Mouse (Mus musculus) cortical plate, adult 2 months (tissue): ENCODE results near the gene Bmt2.

Source experiments
- CTCF ChIP-seq: fragments of 200-500 bp; IDR thresholded peaks from 2 replicates; pipeline ENCODE4 v1.5.1; 2011; ENCODE audit warnings: mild to moderate bottlenecking, control low read depth, low read length; ENCODE audit not compliant: insufficient read depth; ENCODE audit errors: extremely low read depth
- POLR2A ChIP-seq: fragments of 200-500 bp; IDR thresholded peaks from 2 replicates; pipeline ENCODE4 v1.6.1; 2011; ENCODE audit warnings: mild to moderate bottlenecking, low read length, control low read depth; ENCODE audit not compliant: insufficient read depth; ENCODE audit errors: extremely low read depth

GRCm38 (mm10) chr6:13654081-13654480 is 23.7 kb downstream of the Bmt2 start:
- TF ChIP-seq POLR2A (no peak), CTCF (no peak)
